Mouse (Mus musculus): Measurements from ENCODE around the gene Krt33b.

Gene Krt33b

DNA sequence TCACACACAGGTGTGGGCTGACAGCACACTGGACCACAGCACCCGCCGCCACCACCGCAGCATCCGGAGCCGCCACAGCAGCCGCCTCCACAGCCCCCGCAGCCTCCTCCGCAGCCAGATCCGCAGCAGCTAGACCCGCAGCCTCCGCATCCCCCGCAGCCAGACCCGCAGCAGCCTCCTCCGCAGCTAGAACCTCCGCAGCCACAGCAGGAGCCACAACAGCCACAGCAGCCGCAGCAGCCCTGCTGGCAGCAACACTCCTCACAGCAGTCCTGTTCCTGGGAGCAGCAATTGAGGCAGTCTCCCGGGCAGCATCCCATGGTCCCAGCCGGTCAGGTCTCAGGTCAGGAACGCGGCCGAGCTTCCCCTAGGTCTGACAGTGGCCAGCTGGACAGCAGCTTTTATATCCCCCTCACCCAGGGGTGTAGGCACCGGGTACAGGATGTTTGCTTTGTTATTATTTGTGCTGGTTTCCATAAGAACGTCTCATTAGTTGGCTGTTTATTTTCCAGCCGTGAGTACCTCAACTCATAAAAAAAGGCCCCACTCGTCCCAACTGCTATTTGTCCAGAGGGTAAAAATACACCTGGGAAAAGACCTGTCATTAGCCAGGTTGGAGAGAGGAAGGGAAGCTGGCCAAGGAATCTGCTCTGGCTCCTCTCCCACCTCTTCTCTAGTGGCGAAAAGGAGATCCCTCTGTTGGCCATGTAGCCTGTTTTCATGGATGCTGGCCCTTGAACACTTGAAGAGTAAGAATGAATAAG is 35.9 kb downstream of the Krt33b start, which contains the start of gene Krtap17-1:
Gene Krtap17-1, minus strand, starts transcription at position 375 of the 764 bp plus-strand sequence.
- DNase-seq (ENCODE audit: low read depth, low spot score): no peak

GRCm38 (mm10) chr11:99990571-99990970 is 39.1 kb downstream of the Krt33b start:
- no peak for DNase-seq (ENCODE audit: low read depth, low spot score)

DNA sequence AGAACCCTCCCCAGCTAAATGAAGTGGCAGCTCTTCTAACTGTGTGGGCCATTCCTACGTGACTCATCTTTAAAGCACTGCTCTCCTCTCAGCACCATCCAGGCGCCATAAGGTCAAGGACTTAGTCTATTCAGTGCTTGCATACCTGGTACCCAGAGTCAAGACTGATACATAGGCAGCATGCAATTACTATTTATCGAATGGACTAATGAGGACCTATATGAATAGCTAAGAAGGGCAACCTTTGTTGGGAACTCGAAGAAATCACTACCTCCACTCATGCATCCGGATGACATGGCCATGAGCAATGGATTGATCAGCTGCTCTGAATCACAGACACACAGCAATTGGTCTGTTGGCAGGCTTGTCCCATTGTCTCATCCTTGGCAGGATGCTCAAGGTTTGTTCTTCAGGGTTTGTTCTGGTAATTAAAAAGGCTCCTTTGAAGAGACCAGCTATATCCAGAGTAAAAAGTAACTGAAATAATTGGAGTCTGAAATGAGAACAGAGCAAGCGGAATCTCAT is 39.7 kb downstream of the Krt33b start:
- DNase-seq (ENCODE audit: low read depth, low spot score): no peak

- no peak for DNase-seq (ENCODE audit: low read depth, low spot score)
Observed at GRCm38 (mm10) chr11:99988530-99988929, 41.1 kb downstream of the Krt33b start.

GRCm38 (mm10) chr11:99986180-99986647 is 43.5 kb downstream of the Krt33b start, which contains the start of gene Krtap16-1:
Gene Krtap16-1 (minus strand): TSS chr11:99986597.
- DNase-seq (ENCODE audit: low read depth, low spot score): no peak

GRCm38 (mm10) chr11:99985291-99986092 is 44.2 kb downstream of the Krt33b start:
- DNase-seq (ENCODE audit: low read depth, low spot score): peak; percentile 20

DNA sequence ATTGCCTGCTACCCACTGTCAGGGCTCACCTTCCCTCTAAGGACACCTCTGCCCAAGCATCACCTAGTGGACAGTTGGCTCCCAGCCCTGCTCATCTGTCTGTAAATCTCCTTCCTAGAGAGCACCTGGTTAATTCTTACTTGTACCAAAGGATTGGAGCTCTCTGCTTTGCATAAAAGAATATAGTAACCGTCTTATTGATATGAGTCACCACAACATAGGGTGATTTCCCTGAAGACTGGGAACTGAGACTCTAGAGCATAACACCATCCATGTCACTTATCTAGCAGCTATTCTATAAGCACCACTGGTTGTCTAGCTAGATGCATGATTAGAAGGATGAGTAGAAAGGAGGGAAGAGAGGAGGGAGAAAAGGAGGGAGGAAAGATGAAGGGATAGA is 46.2 kb downstream of the Krt33b start:
- no peak for DNase-seq (ENCODE audit: low read depth, low spot score)

DNA sequence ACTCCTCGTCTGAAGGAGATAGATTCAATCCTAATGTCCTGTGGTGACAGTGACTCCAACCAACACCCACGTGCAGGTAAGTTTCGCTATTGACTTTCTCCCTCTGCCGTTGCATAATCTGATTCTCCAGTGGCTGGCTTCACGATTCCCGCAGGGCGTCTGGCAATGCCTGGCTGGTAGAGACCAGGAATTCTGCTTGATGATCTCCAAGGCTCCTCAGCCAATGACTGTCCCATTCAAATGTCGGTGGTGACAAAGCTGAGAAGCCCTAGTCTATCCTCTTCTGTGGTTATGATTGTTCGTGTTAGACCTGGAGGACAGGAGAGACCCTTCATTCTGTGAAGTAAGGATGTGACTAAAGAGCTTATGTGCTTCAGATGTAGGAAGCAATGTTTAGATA is 46.9 kb downstream of the Krt33b start:
- no peak for DNase-seq (ENCODE audit: low read depth, low spot score)

DNA sequence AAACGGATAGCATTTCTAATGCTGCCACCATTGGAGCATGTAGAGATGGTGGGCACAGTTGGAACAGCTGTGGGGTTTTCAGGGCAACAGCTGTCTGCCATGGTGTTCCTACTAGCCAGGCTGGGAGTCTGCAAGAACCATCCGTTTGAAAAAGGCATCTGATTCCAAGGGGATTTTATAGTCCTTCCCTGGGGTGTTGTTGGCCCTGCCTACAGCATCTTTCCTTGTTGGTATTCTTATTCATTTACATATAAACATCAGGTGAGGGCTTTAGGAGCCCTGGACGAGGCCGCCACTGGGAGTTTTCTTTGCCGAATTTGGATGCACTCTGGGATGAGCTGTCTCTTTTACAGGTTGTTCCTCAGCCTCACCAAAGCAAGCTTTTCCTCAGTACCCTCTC is 50.7 kb downstream of the Krt33b start, which contains the start of gene Krtap29-1:
Gene Krtap29-1, minus strand, starts transcription at position 101 of the 400 bp plus-strand sequence.
- DNase-seq (ENCODE audit: low read depth, low spot score): no peak
